Mouse (Mus musculus) spleen, postnatal 14 days (tissue): ENCODE measurements around the gene Rnf38.

Source experiments
- DNase-seq, 2 experiments: peaks; one replicate each; pipeline ENCODE4 v3.0.0; 2021 to 2022; ENCODE audit warnings: low spot score in 2 of 2

The Rnf38 gene

GRCm38 (mm10) chr4:44233713-44234003 is at the start of gene Rnf38:
Gene Rnf38 (minus strand): TSS chr4:44233789.
- no peak for DNase-seq

DNA sequence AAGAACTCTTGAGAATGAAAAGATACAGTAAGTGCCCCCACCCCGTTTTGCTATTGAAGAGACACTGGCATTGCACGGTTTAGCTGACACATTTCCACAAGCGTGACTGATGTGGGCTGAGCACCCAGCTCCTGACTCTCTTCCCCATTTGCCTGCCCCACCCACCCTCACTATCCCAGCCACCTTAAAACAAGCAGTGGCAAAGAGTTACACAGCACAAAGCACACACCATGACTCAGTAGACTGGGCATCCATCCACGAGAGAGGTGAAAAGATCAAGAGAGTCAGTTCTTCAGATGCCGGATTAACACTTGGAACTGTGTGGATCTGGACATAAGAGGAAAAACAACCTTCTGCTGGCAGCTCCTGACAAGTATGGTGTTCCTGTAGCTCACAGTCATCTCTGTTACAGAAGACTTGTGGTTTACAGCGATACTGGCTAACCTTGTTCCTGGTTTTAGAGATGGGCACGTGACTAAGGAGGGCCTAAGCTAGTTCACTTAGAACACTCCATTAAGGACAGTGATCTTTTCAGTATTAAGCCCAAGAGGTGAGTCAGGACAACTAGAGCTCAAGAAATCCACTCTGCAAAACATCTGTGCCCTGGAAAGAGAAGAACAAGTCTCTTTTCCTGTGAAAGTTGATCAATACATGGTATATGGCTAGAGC is 48.1 kb upstream of the Rnf38 start:
- DNase-seq = no peak

GRCm38 (mm10) chr4:44271134-44271533 is 37.5 kb upstream of the Rnf38 start:
- no peak for DNase-seq

DNA sequence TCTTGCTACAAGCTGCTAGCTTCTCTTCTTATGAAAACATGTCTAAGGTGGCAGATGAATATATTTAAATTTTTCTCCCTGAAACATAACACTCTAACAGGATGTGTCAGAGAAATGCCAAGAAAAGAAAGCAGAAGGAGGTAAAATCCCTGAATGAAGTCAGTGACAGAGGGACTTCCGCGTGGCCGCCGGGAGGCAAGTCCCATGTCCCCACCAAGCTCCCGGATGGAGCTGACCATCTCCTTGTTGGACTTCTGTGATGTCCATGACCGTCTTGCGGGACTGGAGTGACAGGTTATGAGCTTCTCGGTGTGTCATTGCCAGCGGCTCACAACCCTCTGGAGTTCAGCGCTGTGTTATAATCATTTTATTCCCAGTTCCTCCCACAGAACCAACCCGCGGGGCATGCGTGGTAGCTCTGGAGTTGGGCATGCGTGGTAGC is 35.8 kb upstream of the Rnf38 start:
- DNase-seq = no peak

DNA sequence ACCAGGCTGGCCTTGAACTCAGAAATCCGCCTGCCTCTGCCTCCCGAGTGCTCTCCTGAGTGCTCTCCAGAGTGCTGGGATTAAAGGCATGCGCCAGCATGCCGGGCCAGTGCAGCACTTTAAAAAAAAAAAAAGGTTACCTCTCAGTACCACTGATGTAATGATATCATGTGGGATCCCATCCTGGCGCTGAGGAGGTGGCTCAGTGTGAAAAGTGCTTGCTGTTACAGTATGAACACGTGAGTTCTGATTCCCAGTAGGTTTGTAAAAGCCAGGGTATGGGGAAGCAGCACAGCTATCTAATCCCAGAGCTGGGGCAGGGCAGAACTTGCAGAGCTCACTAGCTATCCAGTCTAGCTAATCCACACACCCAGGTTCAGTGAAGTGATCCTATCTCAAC is 33.8 kb upstream of the Rnf38 start:
- DNase-seq = no peak

- DNase-seq = no peak
Observed at GRCm38 (mm10) chr4:44265500-44265899, 31.9 kb upstream of the Rnf38 start.

DNA sequence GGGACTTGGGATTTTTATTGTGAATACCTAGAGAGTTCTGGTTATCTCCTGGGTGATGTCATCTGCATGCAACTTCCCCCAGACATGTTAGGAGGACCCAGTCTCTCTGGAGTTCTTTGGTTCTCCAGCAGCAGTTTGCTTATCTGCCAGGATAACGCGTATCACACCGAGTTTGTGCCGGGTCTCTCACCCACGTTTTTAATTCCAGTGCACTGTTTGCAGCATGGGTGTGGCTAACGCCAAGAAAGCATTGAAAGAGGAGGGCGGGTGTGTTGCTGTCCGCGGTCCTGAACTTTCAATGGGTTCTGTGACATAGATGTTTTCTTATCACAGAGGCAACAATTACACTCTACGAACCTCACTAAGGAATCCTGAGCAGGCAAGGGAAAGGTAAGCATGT is 26.7 kb upstream of the Rnf38 start:
- peak in 1 of 2 experiments; percentile 26 for DNase-seq

DNA sequence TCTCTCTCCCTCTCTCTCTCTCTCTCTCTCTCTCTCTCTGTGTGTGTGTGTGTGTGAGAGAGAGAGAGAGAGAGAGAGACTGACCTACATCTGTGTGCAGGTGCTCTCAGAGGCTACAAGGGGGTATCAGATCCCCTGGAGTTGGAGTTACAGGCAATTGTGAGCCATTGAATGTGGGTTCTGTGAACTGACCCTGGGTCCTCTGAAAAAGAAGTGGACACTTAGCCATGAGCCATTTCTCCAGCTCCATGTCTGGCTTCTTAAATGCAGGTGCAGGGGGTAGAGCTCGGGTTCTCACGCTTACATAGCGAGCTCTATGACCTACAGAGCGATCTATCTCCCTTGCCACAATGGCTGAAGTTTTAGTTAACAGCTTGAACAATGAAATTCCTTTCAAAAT is 25.5 kb upstream of the Rnf38 start:
- no peak for DNase-seq

- DNase-seq = no peak
Observed at GRCm38 (mm10) chr4:44254579-44254978, 21.0 kb upstream of the Rnf38 start.

GRCm38 (mm10) chr4:44253191-44253590 is 19.6 kb upstream of the Rnf38 start:
- no peak for DNase-seq

GRCm38 (mm10) chr4:44251966-44252916 is 18.7 kb upstream of the Rnf38 start:
- DNase-seq = no peak

GRCm38 (mm10) chr4:44251521-44251920 is 17.9 kb upstream of the Rnf38 start:
- no peak for DNase-seq

- DNase-seq = no peak
Observed at GRCm38 (mm10) chr4:44249705-44250104, 16.1 kb upstream of the Rnf38 start.

DNA sequence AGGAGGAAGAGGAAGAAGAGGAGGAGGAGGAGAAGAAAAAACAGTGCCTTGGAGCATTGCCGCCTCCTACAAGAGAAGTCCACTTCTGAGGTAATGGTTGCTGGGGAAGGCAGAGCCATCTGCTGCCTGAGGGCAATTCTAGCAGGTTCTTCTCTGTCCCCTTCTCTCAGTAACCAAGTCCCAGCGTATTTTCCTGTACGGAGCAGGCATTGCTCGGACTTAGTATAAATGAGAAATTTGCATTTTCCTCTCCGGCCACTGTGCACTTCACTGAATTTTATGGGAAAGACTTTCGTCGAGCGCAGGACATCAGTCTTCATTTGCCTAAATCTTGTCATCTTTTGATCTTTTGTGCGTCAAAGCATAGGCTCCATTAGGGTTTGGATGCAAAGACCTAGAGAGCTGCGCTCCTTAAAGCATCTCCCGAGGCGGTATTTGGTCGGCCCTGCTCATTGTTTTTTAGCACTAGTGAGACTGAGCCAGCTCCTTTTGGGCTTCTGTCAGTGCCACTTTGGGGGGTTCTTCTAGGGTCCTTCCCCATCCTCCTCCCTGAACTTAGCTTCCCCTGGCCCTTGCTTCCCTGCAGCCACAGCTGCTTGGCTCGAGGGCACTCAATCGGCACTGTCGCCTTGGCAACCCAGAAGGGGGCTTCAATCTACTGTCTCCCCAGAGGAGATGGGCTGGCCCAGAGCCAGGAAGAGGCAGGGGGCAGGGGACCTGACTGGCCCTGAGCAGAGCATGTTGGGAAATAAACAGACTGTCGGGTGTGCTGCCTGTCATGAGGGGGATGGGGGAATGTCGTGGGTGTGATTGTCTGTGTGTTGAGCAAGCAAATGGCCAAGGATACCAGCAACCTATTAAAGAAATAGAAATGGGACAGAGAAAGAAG is 13.7 kb upstream of the Rnf38 start:
- DNase-seq = no peak

DNA sequence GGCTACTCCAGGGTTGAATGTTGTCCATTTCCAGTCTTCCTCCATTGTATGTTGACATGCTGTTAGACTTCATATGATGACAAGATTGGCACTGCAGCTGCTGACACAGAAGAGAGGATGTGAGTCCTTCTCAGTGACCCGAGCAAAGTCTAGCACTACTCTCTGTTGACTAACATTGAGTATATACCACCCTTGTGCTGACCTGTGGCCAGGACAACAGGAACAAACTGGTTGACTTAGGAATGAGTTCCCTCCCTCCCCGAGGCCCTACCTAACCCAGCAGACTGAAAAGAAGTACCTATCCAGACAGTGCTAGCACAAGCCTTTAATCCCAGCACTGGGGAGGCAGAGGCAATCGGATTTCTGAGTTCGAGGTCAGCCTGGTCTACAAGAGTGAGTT is 12.7 kb upstream of the Rnf38 start:
- no peak for DNase-seq

DNA sequence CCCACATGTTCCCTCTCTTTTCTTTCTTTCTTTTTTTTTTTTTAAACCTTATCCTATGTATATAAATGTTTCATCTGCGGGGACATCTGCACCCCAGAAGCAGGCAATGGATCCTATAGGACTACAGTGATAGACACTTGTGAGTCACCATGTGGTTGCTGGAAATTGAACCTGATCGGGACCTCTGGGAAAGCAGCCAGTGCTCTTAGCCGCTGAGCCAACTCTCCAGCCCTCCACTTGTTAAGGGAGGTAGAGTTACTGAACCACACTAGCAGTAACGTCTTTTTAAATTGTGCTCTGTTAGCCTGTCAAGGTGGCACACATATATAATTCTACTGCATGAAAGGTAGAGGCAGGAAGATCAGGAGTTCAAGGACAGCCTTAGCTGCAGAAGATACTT is 8.0 kb upstream of the Rnf38 start:
- DNase-seq = no peak

- DNase-seq = no peak
Observed at GRCm38 (mm10) chr4:44235946-44236345, 2.4 kb upstream of the Rnf38 start.

- DNase-seq = peak; percentile 81 to 82
Observed at GRCm38 (mm10) chr4:44234004-44234866, 646 bp upstream of the Rnf38 start.

DNA sequence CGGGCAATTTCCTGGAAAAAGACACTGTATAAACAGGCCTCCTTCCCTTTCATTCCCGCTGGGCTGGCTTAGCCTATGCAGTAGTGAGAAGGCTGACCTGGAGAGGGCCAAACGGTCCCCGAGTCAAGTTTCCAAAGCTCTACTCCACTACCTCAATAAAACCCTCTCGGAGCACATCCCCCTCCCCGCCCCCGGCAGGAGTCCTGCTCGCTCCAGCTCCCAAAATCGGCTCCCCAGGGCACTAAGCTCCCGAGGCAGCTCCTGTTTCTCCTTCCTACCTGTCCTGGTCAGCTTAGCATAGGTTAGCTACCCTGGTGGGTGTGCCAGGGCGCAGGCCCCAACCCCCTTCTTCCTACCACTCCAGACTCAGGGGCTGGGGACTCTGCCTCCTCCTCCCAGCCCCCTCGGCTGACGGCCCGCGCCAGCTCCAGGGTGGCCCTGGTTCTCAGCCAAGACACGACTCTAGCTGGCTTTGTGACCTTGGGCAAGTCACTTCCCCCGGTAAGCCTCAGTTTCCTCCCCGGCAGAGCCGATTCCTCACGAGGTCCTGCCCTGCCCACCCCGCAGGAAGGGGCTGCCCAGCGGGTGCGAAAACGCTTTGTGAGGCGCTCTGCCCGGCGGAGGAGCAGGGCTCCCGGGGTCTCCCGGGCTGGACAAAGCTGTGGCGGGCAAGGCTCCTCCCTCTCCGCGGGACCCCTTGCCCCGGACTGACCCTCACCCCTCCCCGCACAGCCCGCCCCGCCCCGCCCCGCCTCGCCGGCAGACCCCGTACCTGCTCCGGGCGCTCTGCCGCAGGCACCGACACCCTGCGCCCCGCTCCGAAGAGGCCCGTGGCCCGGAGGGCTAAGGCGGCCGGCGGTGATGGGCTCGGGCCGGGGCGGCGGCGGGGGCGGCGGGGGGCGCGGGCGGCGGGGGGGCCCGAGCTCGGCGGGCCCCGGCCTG is 547 bp downstream of the Rnf38 start:
- DNase-seq = peak; percentile 11 to 16

- DNase-seq = no peak
Observed at GRCm38 (mm10) chr4:44225128-44225527, 8.5 kb downstream of the Rnf38 start.
